Mouse (Mus musculus): ENCODE measurements around the gene Vps54. TPM values are rescaled to one million over a fixed set of nuclear protein-coding genes. Genes with fewer than 3 reads are reported as not detected.
A peak's percentile ranks its signal among the peaks of the same experiment; 100 is the strongest.

Vps54 gene
- total and polyA plus RNA-seq, 3 experiments = 13.2 to 16.1 TPM; not detected in 1

DNA sequence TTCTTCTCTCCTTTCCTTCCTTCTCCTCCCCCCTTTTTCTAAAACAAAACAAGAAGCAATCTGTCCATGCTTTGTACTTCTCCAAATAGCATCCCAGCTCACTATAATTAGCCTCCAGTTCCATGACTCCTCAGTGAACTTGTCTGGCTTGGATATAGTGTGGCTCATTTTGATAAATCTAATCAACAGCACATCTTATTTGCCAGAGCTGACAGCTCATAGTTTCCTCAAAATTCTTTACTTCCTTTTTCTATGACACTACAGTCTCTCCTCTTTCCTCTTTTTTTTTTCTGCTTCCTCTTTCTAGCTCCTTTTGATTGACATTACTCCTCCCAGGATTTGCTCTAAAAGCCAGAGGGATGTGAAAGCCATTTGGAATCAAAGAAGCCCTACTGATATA, 14.1 kb upstream of the Vps54 start (continued):
- TF ChIP-seq MEF2A (IDR thresholded peaks at IDR 0.05; ENCODE audit: extremely low read depth, insufficient replicate concordance, low read depth, low read length, poor library complexity, severe bottlenecking) = peak; percentile 93; the same call in 1 of the 2 replicates
- TF ChIP-seq MAFK (IDR thresholded peaks at IDR 0.05; ENCODE audit: borderline replicate concordance, low read depth, low read length) = no peak
- no peak for TF ChIP-seq USF2 (IDR thresholded peaks at IDR 0.05; ENCODE audit: borderline replicate concordance in 1 of 2, insufficient read depth in 1 of 2, low read depth in 1 of 2, low read length in 2 of 2)
- TF ChIP-seq SMC3 (IDR thresholded peaks at IDR 0.05; ENCODE audit: low read depth, low read length) = no peak
- no peak for TF ChIP-seq MAX (IDR thresholded peaks at IDR 0.05; ENCODE audit: low read length)
- no peak for TF ChIP-seq MXI1 (IDR thresholded peaks at IDR 0.05; ENCODE audit: low read depth, low read length)
- TF ChIP-seq SIN3A (IDR thresholded peaks at IDR 0.05; ENCODE audit: low read length) = 0 out of 2 replicates have a peak, but pooled peaks have one; percentile 19
- TF ChIP-seq RAD21 (IDR thresholded peaks at IDR 0.05; ENCODE audit: low read depth, low read length) = no peak

DNA sequence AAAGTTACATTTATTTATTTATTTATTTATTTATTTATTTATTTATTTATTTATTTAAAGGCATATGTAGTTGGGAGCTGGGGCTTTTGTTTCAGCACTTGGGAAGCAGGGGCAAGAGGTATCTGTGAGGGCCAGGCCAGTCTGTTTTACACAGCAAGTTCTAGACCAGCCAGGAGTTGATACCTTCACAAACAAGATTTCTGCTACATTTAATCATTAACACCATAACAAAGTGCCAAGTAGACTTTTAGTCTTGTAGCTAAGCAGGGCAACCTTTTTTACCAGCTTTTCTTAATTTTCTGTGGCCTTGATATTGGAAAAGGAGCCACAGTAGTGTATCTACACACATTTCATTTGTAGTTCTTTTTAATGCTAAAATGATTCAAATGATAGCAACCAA, 3.7 kb upstream of the Vps54 start:
- Histone ChIP-seq H3K27me3 (ENCODE audit: control insufficient read depth in 1 of 2, insufficient read depth in 2 of 2, low read length in 2 of 2) (peaks cover 3 to 4% of the 10 kb centered on the region in 2 experiments; a peak in 3 of 4 replicates), H3K4me1 (ENCODE audit: control insufficient read depth in 1 of 2, insufficient read depth in 2 of 2, low read length in 2 of 2) (peaks cover 3 to 5% of the 10 kb centered on the region in 2 experiments), H3K4me3 (ENCODE audit: control insufficient read depth in 1 of 2, insufficient read depth in 1 of 2, low read depth in 2 of 2, low read length in 2 of 2) (no peak overlapping the region), H3K9me3 (replicated peaks; ENCODE audit: insufficient read depth, low read length) (no peaks in the 10 kb centered on the region), H3K79me2 (ENCODE audit: control insufficient read depth, insufficient read depth, low read length, poor library complexity) (peaks cover 21% of the 10 kb centered on the region), H3K36me3 (ENCODE audit: control insufficient read depth in 1 of 2, insufficient read depth in 2 of 2, low read length in 2 of 2) (peaks cover 0 to 10% of the 10 kb centered on the region in 2 experiments; a peak in 2 of 4 replicates), H3K9ac (ENCODE audit: control insufficient read depth, low read depth, low read length, poor library complexity, severe bottlenecking) (no peak overlapping the region), H3K27ac (ENCODE audit: control insufficient read depth, low read depth, low read length) (no peak overlapping the region)
- DNase-seq (ENCODE audit: low read depth, low spot score) = no peak
- no peak for TF ChIP-seq NELFE (IDR thresholded peaks at IDR 0.05; ENCODE audit: low read depth, low read length)
- no peak for TF ChIP-seq MAZ (IDR thresholded peaks at IDR 0.05; ENCODE audit: low read depth, low read length)
- TF ChIP-seq NRF1 (IDR thresholded peaks at IDR 0.05; ENCODE audit: insufficient read depth, low read depth, low read length, poor library complexity, severe bottlenecking) = no peak
- TF ChIP-seq RAD21 (IDR thresholded peaks at IDR 0.05; ENCODE audit: low read depth, low read length) = no peak
- TF ChIP-seq MXI1 (IDR thresholded peaks at IDR 0.05; ENCODE audit: low read depth, low read length) = no peak

DNA sequence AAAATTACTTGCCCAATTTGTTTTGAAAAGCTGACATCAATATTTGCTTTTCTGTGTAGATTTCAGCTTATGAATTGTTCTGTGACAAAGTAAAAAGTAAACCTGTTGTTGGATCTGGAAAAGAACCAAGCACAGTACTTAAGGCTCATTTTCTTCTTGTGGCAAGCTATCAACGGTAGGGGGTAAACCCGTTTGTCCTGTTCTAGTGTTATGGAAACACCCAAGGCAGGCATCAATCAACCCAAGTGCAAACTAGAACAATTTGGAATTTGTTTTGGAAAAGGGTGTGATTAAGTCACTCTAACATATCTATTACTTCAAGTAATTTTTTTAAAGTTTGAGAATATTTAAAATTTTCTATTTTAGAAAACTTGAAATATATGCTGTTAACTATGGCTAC, 3.3 kb upstream of the Vps54 start:
- no peak overlapping the region for H3K4me3 ChIP-seq (ENCODE audit: control insufficient read depth in 1 of 2, insufficient read depth in 1 of 2, low read depth in 2 of 2, low read length in 2 of 2)
- TF ChIP-seq CTCF (IDR thresholded peaks at IDR 0.05 in 2 of 3, conservative IDR thresholded peaks at IDR 0.05 in 1 of 3; ENCODE audit: control insufficient read depth in 1 of 3, insufficient read depth in 1 of 3, low read depth in 2 of 3, low read length in 3 of 3, poor library complexity in 1 of 3, severe bottlenecking in 1 of 3) (no peak), MAX (IDR thresholded peaks at IDR 0.05; ENCODE audit: low read length) (no peak), SIN3A (IDR thresholded peaks at IDR 0.05; ENCODE audit: low read length) (no peak), USF1 (IDR thresholded peaks at IDR 0.05; ENCODE audit: low read depth, low read length) (no peak), HCFC1 (IDR thresholded peaks at IDR 0.05; ENCODE audit: low read depth, low read length) (no peak), NRF1 (IDR thresholded peaks at IDR 0.05; ENCODE audit: insufficient read depth, low read depth, low read length, poor library complexity, severe bottlenecking) (no peak), NELFE (IDR thresholded peaks at IDR 0.05; ENCODE audit: low read depth, low read length) (no peak), CHD1 (IDR thresholded peaks at IDR 0.05; ENCODE audit: low read depth, low read length) (no peak), ZMIZ1 (IDR thresholded peaks at IDR 0.05; ENCODE audit: low read depth, low read length) (no peak), RAD21 (IDR thresholded peaks at IDR 0.05; ENCODE audit: low read depth, low read length) (no peak), BHLHE40 (IDR thresholded peaks at IDR 0.05; ENCODE audit: borderline replicate concordance, low read depth, low read length) (no peak), GABPA (IDR thresholded peaks at IDR 0.05; ENCODE audit: low read depth, low read length) (no peak), MEF2A (IDR thresholded peaks at IDR 0.05; ENCODE audit: extremely low read depth, insufficient replicate concordance, low read depth, low read length, poor library complexity, severe bottlenecking) (no peak), ZC3H11A (IDR thresholded peaks at IDR 0.05; ENCODE audit: low read depth, low read length) (no peak), ETS1 (IDR thresholded peaks at IDR 0.05; ENCODE audit: low read depth, low read length) (no peak), ELF1 (IDR thresholded peaks at IDR 0.05; ENCODE audit: low read depth, low read length) (no peak), MXI1 (IDR thresholded peaks at IDR 0.05; ENCODE audit: low read depth, low read length) (no peak), MAFK (IDR thresholded peaks at IDR 0.05; ENCODE audit: borderline replicate concordance, low read depth, low read length) (no peak)
- no peak overlapping the region for H3K9ac ChIP-seq (ENCODE audit: control insufficient read depth, low read depth, low read length, poor library complexity, severe bottlenecking)
- peaks cover 5 to 9% of the 10 kb centered on the region in 2 experiments for H3K4me1 ChIP-seq (ENCODE audit: control insufficient read depth in 1 of 2, insufficient read depth in 2 of 2, low read length in 2 of 2)
- peaks cover 3 to 4% of the 10 kb centered on the region in 2 experiments; a peak in 3 of 4 replicates for H3K27me3 ChIP-seq (ENCODE audit: control insufficient read depth in 1 of 2, insufficient read depth in 2 of 2, low read length in 2 of 2)
- peaks cover 0 to 12% of the 10 kb centered on the region in 2 experiments; a peak in 2 of 4 replicates for H3K36me3 ChIP-seq (ENCODE audit: control insufficient read depth in 1 of 2, insufficient read depth in 2 of 2, low read length in 2 of 2)
- H3K79me2 ChIP-seq (ENCODE audit: control insufficient read depth, insufficient read depth, low read length, poor library complexity) = peaks cover 23% of the 10 kb centered on the region
- no peak overlapping the region for H3K27ac ChIP-seq (ENCODE audit: control insufficient read depth, low read depth, low read length)
- H3K9me3 ChIP-seq (replicated peaks; ENCODE audit: insufficient read depth, low read length) = no peaks in the 10 kb centered on the region
- DNase-seq (ENCODE audit: low read depth, low spot score) = no peak

Data from MEL (cell line).